Mouse (Mus musculus): ENCODE results near the gene Ifit3b.

Gene Ifit3b

GRCm38 (mm10) chr19:34607237-34608051, at the start of gene Ifit3b:
TSS of gene Ifit3b (plus strand) at chr19:34607970.
- whole genome bisulfite sequencing = 24% methylated on average over 4 of the region's 4 CpGs

GRCm38 (mm10) chr19:34566178-34566784, 41.5 kb upstream of the Ifit3b start:
- WGBS = 84% methylated on average over 1 of the region's 1 CpGs

GRCm38 (mm10) chr19:34568988-34569895, 38.5 kb upstream of the Ifit3b start:
- WGBS = 85% methylated on average over 7 of the region's 7 CpGs

- WGBS = 80% methylated on average over 4 of the region's 4 CpGs
These were observed 37.8 kb upstream of the Ifit3b start for GRCm38 (mm10) chr19:34569896-34570476.

- 96% methylated on average over 1 of the region's 1 CpGs for WGBS
These were observed 36.7 kb upstream of the Ifit3b start for GRCm38 (mm10) chr19:34571080-34571479.

GRCm38 (mm10) chr19:34573650-34574049, 34.1 kb upstream of the Ifit3b start:
- WGBS = 95% methylated on average over 5 of the region's 5 CpGs

GRCm38 (mm10) chr19:34577121-34577520, 30.6 kb upstream of the Ifit3b start:
- 56% methylated on average over 1 of the region's 1 CpGs for WGBS

- 67% methylated on average over 2 of the region's 2 CpGs for WGBS
These were observed 25.1 kb upstream of the Ifit3b start for GRCm38 (mm10) chr19:34582696-34583095.

GRCm38 (mm10) chr19:34583126-34583766, 24.5 kb upstream of the Ifit3b start, which contains the start of gene Ifit3:
TSS of gene Ifit3 (plus strand) at chr19:34583531.
- WGBS = 53% methylated on average over 2 of the region's 2 CpGs

- 74% methylated on average over 5 of the region's 5 CpGs for WGBS
These were observed 21.9 kb upstream of the Ifit3b start for GRCm38 (mm10) chr19:34585740-34586458.

- 77% methylated on average over 7 of the region's 12 CpGs for WGBS
These were observed 19.7 kb upstream of the Ifit3b start for GRCm38 (mm10) chr19:34587898-34588692.

- WGBS = 93% methylated on average over 2 of the region's 2 CpGs
These were observed 14.3 kb upstream of the Ifit3b start for GRCm38 (mm10) chr19:34593456-34593855.

GRCm38 (mm10) chr19:34594523-34594922, 13.2 kb upstream of the Ifit3b start:
- 91% methylated on average over 3 of the region's 3 CpGs for whole genome bisulfite sequencing

- 60% methylated on average over 2 of the region's 2 CpGs for WGBS
These were observed 9.4 kb upstream of the Ifit3b start for GRCm38 (mm10) chr19:34598341-34598740.

GRCm38 (mm10) chr19:34601888-34602287, 5.9 kb upstream of the Ifit3b start, which contains the start of gene Ifit1bl1:
TSS of gene Ifit1bl1 (minus strand) at chr19:34601956.
- WGBS = 57% methylated on average over 1 of the region's 1 CpGs

GRCm38 (mm10) chr19:34605472-34605871, 2.3 kb upstream of the Ifit3b start:
- 93% methylated on average over 3 of the region's 3 CpGs for WGBS

- WGBS = 83% methylated on average over 3 of the region's 3 CpGs
These were observed 2.3 kb downstream of the Ifit3b start for GRCm38 (mm10) chr19:34610118-34610517.

- WGBS = 79% methylated on average over 6 of the region's 11 CpGs
These were observed 4.7 kb downstream of the Ifit3b start for GRCm38 (mm10) chr19:34612243-34613001.

- WGBS = 94% methylated on average over 5 of the region's 5 CpGs
These were observed 13.1 kb downstream of the Ifit3b start for GRCm38 (mm10) chr19:34620871-34621270.

All from cerebral cortex, adult 2 months (tissue).